Mouse (Mus musculus): ENCODE results near the gene Enpp5.

DNA sequence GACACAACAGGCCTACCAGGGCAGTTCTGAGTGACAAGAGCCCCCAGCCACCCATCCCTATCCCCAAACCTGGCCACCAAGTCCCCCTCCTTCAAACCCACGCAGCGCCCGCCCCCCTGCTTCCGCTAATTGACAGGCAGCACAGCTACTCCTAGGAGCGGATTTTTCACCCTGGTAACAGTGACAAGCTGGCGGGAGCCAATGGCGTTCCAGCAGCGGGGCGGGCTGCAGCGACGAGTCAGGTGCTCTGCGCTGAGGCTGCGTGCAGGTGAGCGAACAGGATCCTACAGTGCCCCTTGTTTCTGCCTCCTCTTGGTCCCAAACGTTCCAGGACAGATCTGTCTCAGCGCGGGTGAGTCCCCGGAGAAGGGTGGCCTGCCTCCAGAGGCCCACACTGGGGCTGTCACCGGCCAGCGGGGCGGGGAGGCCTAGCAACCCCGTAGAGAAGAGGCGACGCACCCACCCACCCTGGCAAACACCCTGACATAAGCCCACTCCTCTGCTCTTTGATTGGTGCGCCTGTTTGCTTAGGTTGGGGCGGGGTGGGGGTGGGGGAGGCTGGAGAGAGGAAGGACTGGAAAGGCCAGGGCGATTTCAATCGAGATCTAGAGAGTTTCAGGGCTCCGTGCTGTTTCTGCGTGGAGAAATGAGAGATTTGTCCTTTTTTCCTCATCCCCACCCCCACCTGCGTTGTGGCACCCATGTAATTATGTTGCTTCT lies at the start of gene Enpp5:
- TF ChIP-seq CTCF (IDR thresholded peaks at IDR 0.05; ENCODE audit: control insufficient read depth, insufficient read depth, insufficient replicate concordance, low read depth, low read length) (no peak), POLR2A (IDR thresholded peaks at IDR 0.05; ENCODE audit: control insufficient read depth, low read depth, low read length) (peak; percentile 65)

Data from testis, adult 2 months (tissue).